Mouse (Mus musculus): ENCODE measurements around the gene Dock4.

Dock4 gene

DNA sequence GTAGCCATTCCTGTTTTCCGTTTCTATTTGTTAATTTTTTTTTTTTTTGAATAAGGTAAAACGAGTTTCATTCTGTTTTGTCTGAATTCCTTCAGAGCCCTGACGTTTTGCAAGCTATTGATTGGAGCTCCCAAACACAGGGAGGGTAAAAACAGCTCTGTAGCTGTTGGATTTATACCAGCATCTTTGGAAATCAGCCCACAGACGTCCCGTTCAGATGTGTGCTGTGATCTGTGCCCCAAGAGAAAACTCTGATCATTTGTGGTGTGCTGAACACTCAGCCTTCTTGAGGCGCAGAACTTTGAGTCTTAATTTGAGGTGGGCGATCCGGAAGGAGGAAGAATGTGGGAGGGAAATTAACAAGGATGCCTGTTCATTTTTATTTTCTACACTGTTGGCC lies 62.7 kb downstream of the Dock4 start:
- DNase-seq (ENCODE audit: low spot score in 2 of 2): no peak

DNA sequence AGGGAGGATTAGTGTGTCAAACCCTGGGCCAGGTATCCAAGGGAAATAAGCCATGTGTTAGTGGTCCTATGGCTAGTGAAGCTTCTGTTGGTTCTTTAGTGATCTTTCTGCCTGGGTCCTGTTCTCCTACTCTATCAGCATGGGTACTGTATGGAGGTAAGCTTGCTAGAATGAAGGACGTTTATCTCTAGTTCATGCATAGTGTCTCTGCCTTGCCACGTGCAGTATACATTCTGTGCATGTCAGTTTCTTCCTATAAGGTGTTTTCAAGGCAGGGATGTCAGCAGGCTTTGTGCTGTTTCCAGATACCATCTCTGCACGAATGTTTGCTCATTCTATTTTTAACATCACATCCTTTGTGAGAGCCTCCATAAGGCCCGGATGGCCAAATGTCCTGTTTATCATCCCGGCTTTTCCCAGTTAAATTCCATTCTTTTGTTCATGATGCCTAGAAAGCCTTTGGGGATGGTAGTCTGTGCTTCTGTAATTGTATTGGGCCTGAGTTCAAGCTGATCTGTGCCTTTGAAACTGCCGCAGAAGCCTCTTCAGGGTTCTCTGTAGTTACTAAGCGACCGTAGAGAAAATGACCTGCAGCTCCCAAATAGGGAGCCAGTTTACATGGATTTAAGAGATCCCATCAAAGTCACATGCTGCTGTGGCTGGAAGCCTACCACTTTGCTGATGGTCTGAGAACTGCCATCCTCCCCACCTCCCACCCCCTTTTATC lies 66.1 kb downstream of the Dock4 start:
- no peak for DNase-seq (ENCODE audit: low spot score in 2 of 2)

DNA sequence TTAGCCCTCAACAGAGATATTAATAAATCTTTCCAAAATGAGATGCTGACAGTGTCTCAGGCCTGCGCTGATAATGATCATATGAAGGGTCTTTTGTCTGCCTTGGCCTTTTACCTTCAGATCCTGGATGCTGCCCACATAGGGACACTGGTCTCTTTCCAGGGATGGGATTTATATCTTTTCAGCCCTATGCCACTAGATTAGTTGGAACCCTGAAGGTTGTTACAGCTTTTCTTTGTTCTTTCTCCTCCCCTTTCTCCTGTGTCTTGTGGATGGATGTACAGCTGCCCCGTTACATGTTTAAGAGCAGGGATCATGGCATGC lies 66.6 kb downstream of the Dock4 start:
- DNase-seq (ENCODE audit: low spot score in 2 of 2): no peak

DNA sequence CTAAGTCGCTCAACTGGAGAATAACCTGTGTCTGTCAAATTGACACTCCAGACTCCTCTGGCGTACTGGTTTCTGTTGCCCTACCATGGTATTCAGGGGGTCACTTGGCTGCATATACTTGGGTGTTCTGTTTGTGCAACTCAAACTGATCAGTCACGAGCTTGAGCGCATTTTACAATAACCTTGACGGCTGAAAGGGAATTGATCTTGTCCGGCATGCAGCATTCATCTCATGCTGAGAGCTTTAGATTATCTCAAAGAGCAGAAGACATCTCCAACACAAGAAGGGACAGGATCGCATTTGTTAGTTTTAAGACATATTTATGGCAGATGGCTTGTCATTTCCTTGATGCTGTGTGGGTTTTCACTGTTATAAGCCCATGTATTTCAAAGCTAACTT lies 67.2 kb downstream of the Dock4 start:
- no peak for DNase-seq (ENCODE audit: low spot score in 2 of 2)

DNA sequence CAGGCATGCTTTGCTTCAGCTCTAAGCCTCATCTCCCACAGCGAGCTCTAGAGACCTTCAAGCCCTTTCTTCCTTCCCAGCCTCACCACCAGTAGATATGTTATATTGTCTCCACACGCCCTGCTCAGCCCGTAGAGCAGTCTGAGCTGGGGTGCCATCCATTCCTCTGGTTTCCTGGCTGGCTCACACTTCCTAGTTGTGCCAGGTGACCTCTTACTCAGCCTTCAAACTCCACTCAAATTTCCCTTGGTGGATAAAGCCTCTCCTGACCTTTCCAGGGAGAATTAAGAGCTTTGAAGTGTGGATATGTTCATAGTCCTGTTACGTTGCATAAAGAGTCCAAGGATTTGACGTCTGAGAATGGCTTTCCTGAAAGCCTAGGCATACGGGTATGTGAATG lies 68.3 kb downstream of the Dock4 start:
- no peak for DNase-seq (ENCODE audit: low spot score in 2 of 2)

DNA sequence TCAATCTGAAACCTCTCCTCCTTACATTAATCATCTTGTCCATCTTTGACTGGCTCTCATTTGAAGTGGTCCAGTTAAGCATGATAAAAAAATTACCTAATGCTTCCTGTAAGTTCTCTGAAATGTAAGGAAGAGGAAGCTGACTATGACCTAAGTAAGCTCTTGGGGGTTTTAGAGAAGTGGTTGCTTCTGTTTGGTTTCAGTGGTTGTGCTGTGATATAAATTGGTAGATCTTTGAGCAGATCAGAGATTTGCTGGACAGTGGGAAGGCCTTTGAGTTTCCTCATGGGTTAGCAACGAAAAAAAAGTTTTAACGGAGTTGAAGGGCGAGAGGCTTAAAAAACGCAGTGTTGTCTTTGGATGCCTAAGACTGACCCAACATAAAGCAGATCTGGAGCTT lies 76.7 kb downstream of the Dock4 start:
- DNase-seq (ENCODE audit: low spot score in 2 of 2): no peak

DNA sequence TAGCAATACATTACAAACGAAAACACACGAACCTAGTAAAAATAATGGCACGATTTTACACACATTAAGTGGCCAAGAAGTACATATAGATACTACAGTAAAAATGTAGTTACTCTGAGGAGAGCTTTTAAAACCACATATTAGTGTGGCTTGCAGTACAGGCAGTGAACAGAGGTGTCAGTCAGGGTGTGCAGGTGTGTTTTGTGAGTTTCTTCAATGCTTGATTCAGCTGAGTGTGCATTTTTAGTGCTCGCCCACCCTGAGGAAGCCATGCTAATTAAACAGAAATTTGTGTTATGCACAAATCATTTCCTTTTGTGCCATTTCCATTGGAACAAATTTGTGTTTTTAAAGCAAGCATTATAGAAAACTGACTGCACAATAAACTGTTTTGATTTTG lies 77.3 kb downstream of the Dock4 start:
- DNase-seq (ENCODE audit: low spot score in 2 of 2): no peak

DNA sequence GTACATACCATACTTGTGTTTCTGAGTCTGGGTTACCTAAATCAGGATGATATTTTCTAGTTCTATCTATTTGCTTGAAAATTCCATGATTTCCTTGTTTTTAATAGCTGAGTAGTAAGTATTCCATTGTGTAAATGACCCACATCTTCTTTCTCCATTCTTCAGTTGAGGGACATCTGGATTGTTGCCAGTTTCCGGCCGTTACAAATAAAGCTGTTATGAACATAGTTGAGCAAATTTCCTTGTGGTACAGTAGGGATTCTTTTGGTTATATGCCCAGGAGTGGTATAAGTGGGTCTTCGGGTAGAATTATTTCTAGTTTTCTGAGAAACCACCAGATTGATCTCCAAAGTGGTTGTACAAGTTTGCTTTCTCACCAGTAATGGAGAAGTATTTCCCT lies 79.3 kb downstream of the Dock4 start:
- no peak for DNase-seq (ENCODE audit: low spot score in 2 of 2)

DNA sequence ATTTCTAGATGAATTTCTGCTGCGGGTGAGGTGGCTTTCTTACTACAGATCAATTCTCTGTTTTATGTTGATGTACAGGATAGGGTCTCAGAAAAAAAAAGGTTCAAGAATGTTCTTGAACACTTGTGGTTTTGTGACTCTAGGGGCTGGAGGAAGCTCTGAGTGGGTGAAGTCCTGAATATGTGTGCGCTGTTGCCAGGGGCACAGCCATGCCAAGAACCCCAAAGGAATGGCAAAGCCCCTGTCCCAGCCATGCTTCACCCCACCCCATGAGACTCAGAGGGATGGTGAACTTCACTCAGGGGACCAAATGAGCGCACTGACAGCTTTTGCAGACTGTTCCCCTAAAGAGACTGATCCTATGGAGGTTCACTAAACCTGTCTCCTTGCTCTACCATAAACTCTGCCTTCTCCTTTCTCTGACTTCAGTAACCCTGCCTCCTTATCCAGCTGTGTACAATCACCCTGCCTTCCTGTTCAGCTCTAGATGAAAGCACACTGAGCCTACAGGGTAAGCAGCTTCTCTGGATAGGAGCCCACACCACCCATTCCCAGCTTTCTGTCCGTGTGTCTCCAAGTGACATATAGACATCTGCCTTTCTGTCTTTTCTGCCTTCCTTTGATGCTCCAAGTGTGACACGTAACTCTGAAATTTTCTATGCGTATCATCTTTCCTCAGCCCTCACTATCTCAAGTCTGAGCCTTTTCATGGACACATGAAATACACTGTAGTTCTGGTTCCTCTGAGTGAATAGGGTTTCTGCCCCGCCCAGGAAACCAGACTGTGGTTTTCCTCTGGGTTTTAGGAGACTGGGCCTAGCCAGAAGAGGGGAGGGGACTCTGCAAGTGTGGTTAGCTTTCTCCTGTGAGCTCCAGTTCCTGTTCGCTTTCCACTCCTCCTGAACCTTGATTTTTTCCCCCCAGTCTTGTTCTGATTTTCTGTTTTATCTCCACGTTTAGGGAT lies 90.2 kb downstream of the Dock4 start:
- peak; percentile 40 to 49 for DNase-seq (ENCODE audit: low spot score in 2 of 2)

DNA sequence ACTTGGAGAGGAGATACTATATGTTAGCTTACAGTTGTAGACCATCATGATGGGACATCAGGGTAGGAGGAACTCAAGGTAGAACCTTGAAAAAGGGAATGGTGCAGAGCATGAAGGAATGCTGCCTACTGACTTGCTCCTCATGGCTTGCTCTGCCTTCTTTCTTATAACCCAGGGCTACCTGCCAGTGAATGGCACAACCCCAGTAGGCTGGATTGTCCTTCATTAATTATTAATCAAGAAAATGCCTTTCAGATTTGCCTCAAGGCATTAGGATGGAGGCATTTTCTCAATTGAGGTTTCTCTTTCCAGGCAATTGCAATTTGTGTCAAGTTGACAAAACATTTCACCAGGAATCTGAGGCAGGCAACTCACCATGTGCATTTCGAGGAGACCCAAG lies 92.1 kb downstream of the Dock4 start:
- no peak for DNase-seq (ENCODE audit: low spot score in 2 of 2)

DNA sequence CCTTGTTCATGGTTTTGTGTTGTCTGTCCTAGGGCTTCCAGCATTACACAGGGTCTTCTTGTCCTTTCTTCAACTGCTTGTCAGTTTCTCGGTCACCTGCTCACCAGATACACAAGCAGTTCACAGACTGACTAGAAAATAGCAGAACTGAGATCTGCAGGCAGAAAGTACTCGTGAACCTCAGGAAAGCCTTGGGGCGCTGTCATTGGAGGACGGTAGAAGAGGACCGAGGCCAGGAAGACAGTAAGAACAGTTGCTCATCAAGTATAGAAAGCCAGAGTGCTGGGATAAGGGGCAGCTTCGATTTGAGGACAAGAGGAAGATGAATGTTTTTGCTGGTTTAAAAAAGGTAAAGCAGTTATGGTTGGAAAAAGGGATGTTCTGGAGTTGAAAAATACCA lies 92.6 kb downstream of the Dock4 start:
- DNase-seq (ENCODE audit: low spot score in 2 of 2): no peak

DNA sequence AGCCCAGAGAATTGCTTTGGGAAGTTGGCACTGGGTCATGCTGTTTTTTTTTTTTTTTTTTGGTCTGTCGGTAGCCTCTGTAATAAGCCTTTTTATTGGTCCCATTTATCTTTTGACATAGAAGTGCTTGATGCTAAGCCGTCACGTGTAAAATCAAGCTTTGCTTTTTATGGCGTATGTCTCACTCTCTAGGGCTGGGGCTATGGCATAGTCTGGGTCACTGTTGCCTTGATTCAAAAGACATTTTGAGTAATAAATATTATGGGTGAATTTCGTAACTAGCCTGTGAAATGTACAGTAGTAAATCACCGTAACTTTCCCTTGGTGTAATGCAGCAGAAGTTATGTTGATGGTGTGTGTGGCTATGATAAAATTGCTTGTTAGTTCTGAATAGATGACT lies 93.0 kb downstream of the Dock4 start:
- DNase-seq (ENCODE audit: low spot score in 2 of 2): no peak

DNA sequence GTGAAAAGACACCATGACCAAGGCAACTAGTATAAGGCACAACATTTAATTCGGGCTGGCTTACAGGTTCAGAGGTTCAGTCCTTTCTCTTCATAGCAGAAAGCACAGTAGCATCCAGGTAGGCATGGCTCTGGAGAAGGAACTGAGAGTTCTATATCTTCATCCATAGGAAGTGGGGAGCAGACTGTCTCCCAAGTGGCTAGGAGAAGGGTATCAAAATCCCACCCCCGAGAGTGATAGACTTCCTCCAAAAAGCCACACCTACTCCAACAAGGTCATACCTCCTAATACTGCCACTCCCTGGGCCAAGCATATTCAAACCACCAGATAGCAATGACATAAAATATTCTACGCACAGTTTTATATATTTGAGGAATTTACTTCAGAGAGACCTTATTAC lies 98.5 kb downstream of the Dock4 start:
- DNase-seq (ENCODE audit: low spot score in 2 of 2): no peak

DNA sequence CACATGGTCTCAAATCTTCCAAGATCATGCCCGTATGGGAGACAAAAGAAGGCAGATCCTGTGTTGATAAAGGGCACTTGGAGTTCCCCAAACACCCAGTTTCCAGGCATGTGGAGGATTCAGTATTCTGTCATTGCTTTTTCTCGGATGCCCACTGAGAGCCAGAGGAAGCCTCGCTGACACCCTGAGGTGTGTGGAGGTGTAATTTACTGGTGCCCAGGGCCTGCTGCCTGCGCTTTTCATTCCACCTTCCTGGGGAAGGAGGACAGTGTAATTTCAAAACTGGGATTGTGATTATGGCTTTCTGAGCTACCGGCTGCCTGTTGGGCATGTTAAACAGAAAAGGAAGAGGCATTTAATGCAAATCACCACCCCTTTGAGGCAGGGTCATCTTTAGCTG lies 101.1 kb downstream of the Dock4 start:
- DNase-seq (ENCODE audit: low spot score in 2 of 2): no peak

DNA sequence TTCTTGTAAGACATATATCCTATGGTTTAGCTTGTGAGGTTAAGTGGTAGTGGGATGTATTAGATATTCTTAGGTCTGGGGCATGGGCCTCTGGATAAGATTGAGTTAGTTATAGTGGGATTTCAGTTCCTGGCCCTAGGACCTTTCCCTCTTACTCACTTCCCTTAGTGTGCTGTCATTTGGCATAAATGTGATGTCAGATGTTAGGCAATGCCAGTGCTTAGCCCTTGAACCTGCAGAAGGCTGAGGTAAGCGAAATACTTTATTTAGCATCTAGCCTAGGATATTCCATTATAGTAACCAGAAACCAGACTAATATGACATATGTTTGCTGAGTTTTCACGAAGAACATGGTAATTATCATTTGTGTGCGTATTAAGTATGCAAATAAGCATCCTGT lies 105.6 kb downstream of the Dock4 start:
- DNase-seq (ENCODE audit: low spot score in 2 of 2): no peak

DNA sequence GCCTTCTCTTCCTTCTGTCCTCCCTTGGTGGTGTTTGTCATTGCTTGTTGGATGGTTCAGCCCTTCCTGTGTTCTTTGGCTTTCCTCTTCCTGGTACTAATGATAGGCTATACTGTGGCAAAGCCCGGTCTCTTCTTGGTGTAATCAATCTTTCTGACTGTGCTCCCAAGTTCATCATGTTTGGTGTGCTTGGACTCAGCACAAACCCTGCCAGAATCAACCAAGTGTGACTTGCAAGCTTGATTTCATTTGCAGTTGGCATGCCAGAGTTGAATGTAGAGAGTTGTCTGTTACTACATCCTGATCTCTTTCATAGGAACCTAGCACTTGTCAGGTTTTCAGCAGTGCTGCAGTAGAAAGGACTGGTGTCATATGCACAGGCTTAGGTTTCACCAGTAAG lies 106.4 kb downstream of the Dock4 start:
- DNase-seq (ENCODE audit: low spot score in 2 of 2): no peak

DNA sequence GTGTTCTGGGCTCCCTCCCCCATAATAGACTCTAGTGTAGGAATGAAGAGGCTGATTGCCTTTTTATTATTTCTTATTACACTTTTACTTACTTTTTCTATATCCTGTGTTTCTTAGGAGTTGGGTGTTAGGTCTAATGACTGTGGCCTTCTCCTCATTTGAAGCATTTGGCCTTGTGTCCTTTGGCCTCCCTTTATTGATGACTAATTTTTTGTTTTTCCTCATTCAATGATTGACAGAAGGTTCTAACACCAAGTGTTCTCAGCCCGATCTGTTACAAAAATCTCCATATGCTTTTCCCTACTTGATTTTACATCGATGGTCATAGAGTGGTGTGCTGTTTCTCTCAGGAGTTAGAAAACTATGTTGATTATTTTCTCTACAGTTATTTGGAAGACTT lies 108.2 kb downstream of the Dock4 start:
- DNase-seq (ENCODE audit: low spot score in 2 of 2): no peak

DNA sequence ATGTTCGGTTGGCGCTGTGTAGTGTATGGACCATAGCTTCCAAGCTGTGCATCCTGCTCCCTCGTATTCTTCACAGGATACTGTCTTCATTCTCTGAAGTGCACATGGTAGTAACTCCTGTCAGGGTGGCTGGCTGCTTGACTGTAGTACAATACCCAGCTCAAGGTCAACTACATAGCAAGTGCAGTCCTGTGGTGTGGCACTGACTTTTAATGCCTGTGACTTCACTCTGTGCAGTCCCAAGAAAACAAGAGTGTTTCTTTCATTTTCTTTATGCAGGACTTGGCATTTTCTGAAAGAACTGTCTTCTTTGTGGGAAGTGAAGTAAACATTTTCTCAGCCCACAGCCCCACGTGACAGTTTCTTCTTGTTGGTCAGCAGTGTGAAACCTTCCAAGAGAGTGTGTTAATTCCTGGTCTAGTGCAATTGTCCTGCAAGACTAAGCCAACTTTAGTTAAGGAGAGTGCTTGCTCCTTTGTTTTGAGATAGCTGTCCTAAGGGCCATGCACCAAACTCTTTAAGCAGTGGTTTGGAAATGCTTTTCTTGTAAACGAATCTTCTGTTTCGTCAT lies 109.3 kb downstream of the Dock4 start:
- no peak for DNase-seq (ENCODE audit: low spot score in 2 of 2)

DNA sequence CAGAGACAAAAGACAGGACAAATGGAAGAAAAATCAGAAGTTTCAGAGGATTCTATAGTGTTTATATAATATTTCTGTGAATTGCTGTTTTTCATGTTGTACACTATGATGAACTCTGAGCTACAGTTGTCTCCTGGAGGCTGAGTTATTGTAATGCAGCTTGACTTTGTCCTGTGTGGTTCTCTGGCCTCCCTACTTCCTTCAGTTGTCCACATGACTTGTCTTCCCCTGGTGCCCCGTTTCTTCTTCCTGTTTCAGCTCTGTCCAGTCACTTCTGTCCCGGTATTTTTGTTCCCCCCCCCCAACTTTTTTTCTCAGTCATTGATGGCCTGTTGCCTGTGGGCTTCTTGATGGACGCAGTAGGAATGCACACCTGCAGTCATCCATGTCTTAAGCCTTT lies 112.8 kb downstream of the Dock4 start:
- no peak for DNase-seq (ENCODE audit: low spot score in 2 of 2)

DNA sequence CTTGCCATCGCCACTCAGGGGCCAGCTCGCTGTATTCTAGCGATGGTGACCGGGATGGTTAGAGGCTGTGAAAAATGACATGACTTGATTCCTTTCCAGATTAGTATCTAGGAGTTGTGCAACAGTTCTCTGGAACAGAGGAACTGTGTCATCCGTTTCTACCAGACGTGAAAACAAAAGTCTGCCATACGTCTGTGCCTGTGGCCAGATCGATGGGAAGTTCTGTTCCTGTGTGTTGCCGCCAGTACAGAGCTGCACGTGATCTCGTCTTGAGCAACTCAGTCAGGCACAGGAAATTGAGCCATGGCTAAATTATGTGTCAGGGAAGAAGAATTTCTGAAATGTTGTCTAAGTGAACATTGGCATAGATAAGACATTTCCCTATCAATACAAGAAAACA lies 113.4 kb downstream of the Dock4 start:
- peak in 1 of 2 experiments; percentile 5 for DNase-seq (ENCODE audit: low spot score in 2 of 2)

DNA sequence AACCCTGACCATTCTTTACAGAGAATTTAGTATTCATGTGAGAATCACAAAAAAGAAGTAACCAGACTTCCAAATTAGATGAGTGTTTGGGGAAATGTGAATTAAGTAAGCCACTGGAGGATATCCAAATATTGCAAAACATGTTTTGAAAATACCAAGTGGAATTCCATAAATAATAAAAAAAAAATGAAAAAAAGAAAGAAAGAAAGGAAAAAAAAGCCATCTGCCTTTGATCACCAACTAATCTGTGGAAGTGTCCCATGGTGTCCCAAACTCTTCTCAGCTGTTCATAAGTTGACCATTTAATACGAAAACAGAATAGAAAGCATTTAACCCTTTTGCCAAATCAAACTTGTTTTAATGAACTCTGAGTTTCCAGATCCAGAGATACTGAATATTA lies 118.0 kb downstream of the Dock4 start:
- no peak for DNase-seq (ENCODE audit: low spot score in 2 of 2)

DNA sequence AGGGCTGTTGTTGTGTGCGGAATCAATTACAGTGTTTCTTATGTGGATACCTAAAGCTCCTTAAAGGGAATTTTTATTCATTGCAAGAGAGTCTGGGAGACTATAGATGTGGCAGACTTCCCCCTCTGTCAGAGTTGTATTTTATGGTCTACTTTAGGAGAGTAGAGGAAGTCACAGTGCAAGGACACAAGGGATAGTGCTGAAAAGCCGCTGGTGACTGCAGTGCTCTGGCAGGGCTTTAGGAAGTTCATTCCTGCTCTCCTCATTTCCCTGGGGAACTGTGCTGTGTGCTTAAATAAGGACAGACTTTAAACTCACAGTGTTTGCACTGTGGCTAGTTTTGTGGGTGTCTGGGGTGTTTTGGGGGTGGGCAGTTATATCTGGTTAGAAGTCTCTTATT lies 118.5 kb downstream of the Dock4 start:
- no peak for DNase-seq (ENCODE audit: low spot score in 2 of 2)

DNA sequence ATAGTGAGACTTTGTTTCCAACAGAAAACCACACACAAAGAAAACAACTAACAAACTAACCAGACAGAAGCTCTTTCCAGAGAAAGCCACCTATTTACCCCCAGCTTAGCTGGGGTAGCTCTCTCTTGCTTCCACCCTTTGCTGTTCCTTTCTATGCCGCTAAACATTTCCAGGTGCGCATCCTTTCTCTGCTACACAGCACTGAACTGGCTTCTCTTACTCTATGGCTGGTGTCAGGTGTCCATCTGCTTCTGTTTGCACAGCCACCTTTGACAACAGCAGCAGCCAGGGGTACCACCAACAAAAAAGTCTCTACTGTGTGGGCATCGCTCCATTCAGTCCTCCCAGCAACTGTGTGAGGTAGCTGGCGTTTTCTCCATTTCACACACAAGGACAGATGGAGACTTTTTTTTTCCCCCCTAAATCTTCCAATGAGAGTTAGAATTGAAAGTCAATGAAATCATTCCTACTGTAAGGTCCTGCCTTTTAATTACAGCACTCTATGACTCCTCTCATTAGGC lies 122.7 kb downstream of the Dock4 start:
- DNase-seq (ENCODE audit: low spot score in 2 of 2): no peak
